Mouse (Mus musculus): Measurements from ENCODE around the gene Fbxl22.

DNA sequence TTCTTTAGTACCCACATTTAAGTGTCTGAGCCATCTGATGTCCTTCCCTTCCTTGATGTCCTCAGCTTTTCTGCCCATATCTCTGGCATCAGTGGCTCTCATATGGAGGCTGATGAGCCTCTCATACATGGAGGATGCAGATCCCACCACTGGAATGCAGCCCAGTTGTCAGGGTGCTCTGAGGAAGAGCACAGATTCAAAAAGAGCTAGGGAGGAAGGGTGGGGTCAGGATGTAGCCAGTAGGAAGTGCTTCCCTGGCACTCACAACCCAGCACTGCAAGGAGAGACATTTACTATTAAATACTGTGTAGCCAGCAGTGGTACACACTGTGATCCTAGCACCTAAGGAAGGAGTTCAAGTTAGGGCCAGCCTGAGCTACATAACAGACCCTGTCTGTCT is 8.0 kb downstream of the Fbxl22 start:
- TF ChIP-seq CTCF (IDR thresholded peaks at IDR 0.05; ENCODE audit: borderline replicate concordance, extremely low read depth, insufficient read depth, insufficient read length) = no peak
- TF ChIP-seq POLR2A (IDR thresholded peaks at IDR 0.05; ENCODE audit: borderline replicate concordance, extremely low read depth, insufficient read depth, insufficient read length, poor library complexity, severe bottlenecking) = no peak
